Mouse (Mus musculus) kidney, postnatal 10 days (tissue): ENCODE measurements around the gene Sin3b.
A peak's percentile ranks its signal among the peaks of the same experiment; 100 is the strongest.
"Not testable (repeated sequence)": the region's sequence is repeated elsewhere in the genome, so short reads cannot be mapped to it uniquely, and the experiment has no call there.

Source experiments
- DNase-seq: peaks from one replicate; pipeline ENCODE4 v3.0.0; 2021; ENCODE audit warnings: mixed read lengths

Sin3b gene

GRCm38 (mm10) chr8:72722769-72723650, at the start of gene Sin3b:
Gene Sin3b, plus strand, starts transcription at chr8:72723285.
- peak; percentile 97 for DNase-seq

- peak; percentile 12 for DNase-seq
Measured at GRCm38 (mm10) chr8:72674184-72674583, 48.9 kb upstream of the Sin3b start.

GRCm38 (mm10) chr8:72676436-72676835, 46.6 kb upstream of the Sin3b start:
- no peak for DNase-seq

DNA sequence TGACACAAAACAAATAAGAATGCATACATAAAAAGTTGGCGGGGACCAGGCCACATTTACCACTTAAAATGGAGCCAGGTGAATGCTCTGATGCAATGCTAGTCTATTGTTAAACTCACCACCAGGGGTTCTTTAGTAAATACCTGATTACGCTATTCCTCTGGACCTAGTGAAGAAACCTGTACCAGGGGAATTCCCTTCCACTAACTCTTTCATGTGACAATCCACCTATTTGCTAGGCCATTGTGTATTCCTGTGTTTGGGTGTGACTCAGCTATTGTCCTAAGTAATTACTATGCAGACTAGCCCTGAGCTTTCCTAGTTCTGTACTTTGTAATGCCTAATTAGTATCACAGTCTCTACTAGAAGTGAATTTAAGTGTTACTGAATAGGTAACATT, 46.2 kb upstream of the Sin3b start:
- DNase-seq, result not testable (repeated sequence)

- no peak for DNase-seq
Measured at GRCm38 (mm10) chr8:72677331-72677730, 45.8 kb upstream of the Sin3b start.

DNA sequence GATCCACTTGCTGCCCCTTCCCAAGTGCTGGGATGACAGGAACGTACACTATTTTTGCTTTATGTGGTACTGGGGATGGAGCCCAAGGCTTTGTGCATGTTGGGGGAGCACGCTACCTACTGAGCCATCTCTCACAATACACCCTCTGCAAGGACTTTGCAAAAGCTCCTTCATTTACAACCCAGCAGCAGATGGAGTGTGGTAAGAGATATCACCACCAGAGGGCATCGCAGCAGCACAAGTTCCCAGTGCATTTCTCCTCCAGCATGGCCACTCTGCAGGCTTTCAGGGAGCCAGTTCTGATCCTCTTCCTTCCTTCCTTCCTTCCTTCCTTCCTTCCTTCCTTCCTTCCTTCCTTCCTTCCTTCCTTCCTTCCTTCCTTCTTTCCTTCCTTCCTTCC, 43.0 kb upstream of the Sin3b start:
- peak; percentile 81 for DNase-seq

- DNase-seq, result no peak
Measured at GRCm38 (mm10) chr8:72682051-72682687, 40.9 kb upstream of the Sin3b start.

- DNase-seq, result no peak
Measured at GRCm38 (mm10) chr8:72683010-72683521, 40.0 kb upstream of the Sin3b start.

DNA sequence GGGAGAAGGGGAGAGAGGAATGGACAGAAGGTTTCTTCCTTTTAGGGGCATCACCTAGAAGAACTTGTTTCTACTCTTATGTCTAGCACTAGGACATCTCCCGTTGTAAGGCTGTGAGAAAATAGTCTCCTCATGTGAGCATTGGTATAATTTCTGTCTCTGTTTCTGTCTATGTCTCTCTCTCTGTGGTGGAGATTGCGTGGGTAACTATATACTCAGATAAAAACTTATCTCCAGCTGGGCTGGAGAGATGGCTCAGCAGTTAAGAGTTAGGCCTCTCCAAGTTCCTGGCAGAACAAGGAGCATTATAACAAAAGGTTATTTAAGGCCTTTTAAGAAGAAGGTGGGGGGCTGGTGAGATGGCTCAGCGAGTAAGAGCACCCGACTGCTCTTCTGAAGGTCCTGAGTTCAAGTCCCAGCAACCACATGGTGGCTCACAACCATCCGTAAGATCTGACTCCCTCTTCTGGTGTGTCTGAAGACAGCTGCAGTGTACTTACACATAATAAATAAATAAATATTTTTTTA, 39.4 kb upstream of the Sin3b start:
- DNase-seq, result not testable (repeated sequence)

- no peak for DNase-seq
Measured at GRCm38 (mm10) chr8:72698349-72698926, 24.6 kb upstream of the Sin3b start.

- DNase-seq, result no peak
Measured at GRCm38 (mm10) chr8:72712569-72712968, 10.5 kb upstream of the Sin3b start.

GRCm38 (mm10) chr8:72716594-72716993, 6.5 kb upstream of the Sin3b start:
- no peak for DNase-seq

- DNase-seq, result no peak
Measured at GRCm38 (mm10) chr8:72720541-72720940, 2.5 kb upstream of the Sin3b start.

- DNase-seq, result peak; percentile 58
Measured at GRCm38 (mm10) chr8:72723651-72724001, 541 bp downstream of the Sin3b start.

GRCm38 (mm10) chr8:72728636-72729035, 5.6 kb downstream of the Sin3b start:
- no peak for DNase-seq

DNA sequence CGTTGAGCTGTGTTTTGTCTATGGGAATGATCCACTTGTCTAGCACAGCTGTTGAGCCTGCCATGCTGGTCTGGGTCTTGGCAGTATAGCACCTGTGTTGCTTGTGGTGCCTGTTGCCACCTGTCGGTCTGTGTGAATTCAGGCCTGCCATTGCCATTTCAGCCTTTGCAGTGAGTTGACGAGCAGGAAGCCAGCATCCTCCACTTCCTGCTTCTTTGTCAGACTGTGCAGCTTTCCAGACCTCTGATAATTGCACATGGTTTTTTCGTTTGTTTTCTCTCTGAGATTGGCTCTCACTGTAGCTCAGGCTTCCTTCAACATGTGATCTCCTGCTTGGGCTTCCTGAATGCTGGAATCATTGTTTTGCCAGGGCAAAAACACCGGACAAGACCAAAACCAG, 11.9 kb downstream of the Sin3b start:
- peak; percentile 17 for DNase-seq

DNA sequence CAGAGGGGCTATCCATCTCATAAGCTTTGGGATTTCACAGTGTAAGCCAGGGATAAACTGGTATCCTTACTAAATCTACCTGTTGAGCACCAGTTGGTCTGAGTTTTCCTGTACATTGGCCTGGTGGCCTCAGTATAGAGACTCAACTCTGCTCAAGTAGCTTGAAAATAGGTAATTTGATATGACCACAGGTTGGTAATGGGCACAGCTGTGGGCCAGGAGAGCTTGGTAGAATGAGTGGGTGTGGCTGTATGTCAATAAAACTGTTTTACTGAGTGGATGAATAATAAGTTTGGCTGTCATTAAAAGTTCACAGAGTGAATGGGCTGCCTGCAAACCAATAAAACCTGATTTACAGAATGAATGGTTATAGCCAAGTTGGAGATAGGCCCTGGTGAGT, 13.8 kb downstream of the Sin3b start:
- no peak for DNase-seq

- DNase-seq, result peak; percentile 69
Measured at GRCm38 (mm10) chr8:72746061-72746460, 23.0 kb downstream of the Sin3b start.

GRCm38 (mm10) chr8:72749846-72750245, 26.8 kb downstream of the Sin3b start:
- no peak for DNase-seq

DNA sequence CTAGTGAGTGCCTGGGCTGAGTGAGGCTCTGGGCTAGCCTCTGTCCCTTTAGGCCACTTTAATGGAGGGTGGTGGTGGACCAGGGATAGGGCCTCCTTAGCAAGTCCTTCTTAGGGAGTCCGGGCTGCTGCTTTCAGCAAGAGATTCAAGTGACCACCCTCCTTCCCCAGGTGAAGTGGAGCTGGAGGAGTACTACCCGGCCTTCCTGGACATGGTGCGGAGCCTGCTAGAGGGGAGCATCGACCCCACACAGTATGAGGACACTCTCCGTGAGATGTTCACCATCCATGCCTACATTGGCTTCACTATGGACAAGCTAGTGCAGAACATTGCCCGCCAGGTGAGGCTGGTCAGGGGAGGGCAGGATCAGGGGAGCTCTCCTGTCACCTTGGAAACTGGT, 27.2 kb downstream of the Sin3b start:
- no peak for DNase-seq

DNA sequence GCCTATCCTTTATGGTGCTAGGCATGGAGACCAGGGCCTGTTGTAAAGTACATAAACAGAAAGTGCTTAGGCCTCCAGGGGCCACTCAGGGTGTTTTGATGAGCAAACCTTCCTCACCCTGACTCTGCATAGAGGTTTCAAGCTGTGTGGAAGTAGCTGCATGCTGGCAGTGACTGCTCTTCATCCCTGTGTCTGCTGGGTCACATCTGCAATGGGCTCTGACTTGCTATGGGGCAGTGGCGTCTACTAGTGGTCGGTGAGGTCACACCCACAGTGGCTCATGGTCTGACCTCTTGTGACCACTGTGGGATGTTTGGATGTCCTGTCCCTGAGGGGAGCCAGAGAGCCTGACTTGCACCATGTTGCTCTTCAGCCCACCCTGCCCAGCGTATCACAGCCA, 28.0 kb downstream of the Sin3b start:
- DNase-seq, result peak; percentile 2

DNA sequence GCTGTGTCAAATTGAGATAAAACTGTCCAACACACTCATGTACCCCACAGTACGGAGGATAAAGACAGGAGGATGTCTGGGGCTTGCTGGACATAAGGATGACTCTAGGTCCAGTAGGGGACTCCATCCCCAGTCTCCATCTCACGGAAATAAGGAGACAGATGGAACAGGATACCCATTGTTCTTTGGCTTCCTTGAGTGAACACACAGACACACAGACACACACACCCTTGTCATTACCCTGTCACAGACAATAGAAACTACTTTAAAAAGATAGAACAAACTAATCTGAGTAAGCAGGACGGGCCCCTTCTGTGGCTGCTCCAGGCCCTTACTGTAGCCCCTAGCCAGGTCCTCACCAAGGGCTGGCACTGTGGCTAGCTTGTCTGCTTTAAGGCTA, 29.2 kb downstream of the Sin3b start:
- DNase-seq, result peak; percentile 9

GRCm38 (mm10) chr8:72753165-72753564, 30.1 kb downstream of the Sin3b start:
- DNase-seq, result peak; percentile 6
